Mouse (Mus musculus): ENCODE data around the gene Hivep2.

GRCm38 (mm10) chr10:14096045-14096444 lies 130.2 kb downstream of the Hivep2 start:
- TF ChIP-seq CTCF (IDR thresholded peaks at IDR 0.05; ENCODE audit: control insufficient read depth, insufficient read depth, low read length), result no peak
- TF ChIP-seq POLR2A (IDR thresholded peaks at IDR 0.05; ENCODE audit: borderline replicate concordance, control insufficient read depth, low read depth, low read length), result no peak
